Mouse (Mus musculus): ENCODE measurements around the gene Rnf126.

Gene Rnf126

GRCm38 (mm10) chr10:79766508-79767325 is at the start of gene Rnf126:
Gene Rnf126 (minus strand): TSS chr10:79766952.
- DNase-seq, result peak; percentile 98 to 99

GRCm38 (mm10) chr10:79815671-79816494 is 49.1 kb upstream of the Rnf126 start:
- DNase-seq, result no peak

GRCm38 (mm10) chr10:79814271-79814842 is 47.6 kb upstream of the Rnf126 start:
- no peak for DNase-seq

- peak; percentile 83 to 88 for DNase-seq
Observed at GRCm38 (mm10) chr10:79811736-79812637, 45.2 kb upstream of the Rnf126 start.

DNA sequence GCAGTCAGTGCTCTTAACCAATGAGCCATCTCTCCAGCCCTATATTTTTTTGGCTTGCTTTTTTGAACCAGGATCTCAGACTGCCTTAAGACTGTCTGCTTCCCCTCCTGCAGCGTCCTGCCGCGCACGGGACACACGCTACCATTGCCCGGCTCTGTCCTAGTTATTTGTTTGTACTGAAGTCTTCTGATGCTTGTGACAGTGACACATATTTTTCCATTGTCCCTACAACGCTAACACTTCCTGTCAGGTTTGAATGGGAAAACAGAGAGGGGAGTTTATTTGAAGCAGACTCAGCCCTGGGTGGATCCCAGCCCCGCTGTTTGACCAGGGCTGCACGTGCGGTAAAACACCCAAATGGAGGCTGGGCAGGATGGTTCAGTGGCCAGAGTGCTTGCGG is 42.0 kb upstream of the Rnf126 start:
- no peak for DNase-seq

DNA sequence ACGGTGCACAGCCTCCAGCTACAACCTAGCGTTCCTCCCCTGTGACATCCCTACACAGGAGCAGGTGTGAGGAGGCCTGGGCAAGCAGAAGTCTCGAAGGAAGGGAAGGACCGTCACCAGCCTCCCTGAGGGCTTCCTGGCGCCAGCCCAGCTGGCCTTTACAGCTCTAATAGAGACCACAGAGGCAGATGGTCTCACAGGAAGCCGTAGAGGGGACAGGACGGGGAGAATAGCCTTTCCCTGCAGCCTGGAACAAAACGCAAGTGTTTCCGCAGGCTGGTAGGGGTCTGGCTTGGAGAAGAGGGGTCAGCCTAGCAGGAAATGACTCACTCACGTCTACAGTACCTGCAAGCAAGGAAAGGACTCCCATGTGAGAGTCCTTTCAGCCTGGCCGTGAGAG is 41.1 kb upstream of the Rnf126 start:
- no peak for DNase-seq

GRCm38 (mm10) chr10:79806972-79807371 is 40.2 kb upstream of the Rnf126 start:
- no peak for DNase-seq

- DNase-seq, result no peak
Observed at GRCm38 (mm10) chr10:79806331-79806730, 39.6 kb upstream of the Rnf126 start.

DNA sequence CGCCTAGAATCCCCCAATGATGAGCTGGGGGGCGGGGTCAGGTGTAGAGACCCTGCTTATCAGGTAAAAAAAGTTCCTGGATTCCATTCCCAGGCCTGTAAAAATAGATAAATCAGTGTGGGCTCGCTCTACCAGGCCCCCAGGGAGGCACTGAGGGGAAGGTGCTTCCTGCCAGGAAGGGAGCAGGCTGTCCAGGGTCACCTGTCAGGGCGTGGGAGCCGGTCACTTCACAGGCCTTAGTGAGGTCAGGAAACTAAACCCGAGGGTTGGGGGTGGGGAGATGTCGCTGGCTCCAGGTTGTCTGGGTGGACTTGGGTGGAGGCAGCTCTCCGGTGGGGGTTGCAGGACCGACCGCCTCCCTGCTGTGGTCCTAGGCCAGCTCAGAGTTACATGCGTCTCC is 38.9 kb upstream of the Rnf126 start:
- DNase-seq, result no peak

DNA sequence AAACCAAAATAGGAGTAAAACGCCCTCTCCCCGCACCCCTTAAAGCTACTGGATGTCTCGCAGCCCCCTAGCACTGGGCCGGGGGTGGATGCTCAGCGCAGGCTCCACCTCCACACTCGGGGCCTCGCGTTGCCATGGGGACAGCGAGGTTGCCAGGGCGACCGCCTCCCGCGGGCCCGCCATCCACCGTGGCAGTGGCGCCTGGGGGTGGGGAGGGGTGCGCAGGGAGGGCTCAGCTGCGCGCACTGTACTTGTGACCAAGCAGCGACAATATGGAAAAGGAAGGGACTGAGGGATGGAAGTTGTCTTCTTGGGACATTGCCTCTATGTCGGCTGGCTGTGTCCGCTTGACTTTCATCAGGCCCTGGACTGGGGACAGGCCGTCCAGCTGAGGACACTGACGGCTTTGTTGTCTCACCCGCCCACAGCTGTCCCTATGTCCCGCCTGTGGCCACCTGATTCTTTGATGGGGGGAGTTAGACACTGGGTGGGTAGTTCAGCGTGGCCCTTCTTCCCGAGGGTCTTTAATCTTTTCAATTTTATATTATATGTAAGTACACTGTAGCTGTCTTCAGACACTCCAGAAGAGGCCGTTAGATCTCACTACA is 37.1 kb upstream of the Rnf126 start:
- no peak for DNase-seq

DNA sequence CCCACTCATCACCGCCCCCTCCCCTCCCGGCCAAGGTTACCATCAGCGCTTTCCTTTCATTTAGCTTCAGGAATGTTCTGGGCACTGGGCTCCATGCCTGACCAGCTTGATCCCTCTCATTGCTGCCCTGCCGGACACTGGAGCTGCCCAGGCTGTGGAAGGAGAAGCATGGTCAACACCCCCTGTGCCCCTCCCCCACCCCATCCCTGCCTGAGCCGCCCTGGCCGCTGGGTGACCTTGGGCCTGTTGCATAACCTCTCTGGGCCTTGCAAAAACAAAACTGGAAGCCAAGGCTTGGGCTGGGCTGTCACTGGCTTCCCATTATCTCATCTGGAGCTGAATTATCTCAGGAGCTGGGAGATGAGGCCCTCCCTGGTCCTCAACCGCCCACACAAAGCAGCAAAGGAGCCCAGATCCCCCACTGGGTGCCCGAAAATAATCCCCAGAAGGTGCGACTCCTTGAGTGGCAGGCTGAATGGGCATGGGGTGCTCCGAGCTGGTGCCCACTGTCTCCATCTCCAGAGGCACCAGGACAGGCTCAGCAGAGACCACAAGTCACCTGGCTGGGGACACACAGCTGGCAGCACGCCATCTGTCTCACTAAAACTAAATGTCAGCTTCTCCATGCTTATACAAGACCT is 35.7 kb upstream of the Rnf126 start:
- no peak for DNase-seq

DNA sequence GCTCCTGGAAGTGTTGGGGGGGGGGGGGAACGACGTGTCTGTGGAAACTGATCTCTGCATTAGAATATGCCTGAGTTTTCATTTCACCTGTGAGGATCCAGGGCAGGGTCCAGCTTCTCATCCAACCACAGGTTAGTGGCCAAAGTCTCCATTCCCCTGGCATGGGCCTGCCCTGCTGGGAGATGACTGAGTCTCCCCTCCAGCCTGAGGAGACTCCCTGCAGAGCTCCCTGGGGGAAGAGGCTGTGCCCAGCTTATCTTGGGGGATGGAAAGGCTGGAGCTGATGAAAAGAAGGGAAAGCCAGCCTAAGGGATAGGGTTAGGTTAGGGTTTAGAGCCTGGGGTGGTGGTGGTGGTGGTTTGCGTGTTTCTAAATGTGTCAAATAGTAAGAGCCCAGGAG is 35.1 kb upstream of the Rnf126 start:
- no peak for DNase-seq

DNA sequence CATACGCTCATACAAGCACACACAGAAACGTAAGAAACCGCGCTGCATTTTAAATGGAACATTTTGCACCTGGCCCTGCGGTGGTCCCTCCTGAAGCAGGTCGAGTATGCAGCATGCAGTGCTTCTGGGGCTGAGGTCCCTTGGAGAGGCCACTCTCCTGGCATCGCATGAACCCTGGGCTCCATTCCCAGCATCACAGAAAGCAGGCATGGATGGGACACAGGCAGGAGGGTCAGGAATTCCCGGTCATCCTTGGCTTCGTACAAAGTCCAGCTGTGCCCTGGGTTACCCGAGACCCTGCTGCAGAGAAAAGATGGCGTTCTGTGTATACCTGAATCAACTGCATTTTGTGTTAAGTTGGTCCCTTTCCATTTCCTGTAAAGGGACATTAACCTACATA is 33.8 kb upstream of the Rnf126 start:
- no peak for DNase-seq

DNA sequence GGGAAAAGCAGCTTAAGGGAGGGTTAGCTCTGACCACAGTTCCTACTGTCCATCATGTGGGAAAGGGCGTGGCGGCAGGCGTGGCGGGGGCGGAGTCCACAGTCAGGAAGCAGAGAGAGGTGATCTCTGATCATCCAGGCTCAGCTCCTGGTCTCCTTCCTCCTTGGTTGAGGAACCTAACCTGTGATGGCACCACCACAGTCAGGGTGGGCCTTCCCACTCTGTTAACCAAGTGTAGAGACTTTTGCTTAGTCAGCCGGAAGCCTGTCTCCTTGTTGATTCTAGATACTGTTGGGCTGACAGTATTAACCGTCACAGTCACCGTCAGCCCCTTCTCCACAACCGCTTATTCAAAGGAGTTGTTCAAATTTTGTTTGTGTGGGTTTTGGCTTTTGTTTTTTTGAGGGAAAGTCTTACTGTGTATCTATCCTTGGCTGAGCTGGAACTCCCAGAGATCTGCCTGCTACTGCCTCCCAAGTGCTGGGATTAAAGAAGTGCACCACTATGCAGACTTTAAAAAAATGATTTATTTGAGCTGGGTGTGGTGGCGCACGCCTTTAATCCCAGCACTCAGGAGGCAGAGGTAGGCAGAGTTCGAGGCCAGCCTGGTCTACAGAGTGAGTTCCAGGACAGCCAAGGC is 31.7 kb upstream of the Rnf126 start:
- peak in 1 of 2 experiments; percentile 37 for DNase-seq

GRCm38 (mm10) chr10:79797326-79797725 is 30.6 kb upstream of the Rnf126 start:
- peak; percentile 29 to 50 for DNase-seq

DNA sequence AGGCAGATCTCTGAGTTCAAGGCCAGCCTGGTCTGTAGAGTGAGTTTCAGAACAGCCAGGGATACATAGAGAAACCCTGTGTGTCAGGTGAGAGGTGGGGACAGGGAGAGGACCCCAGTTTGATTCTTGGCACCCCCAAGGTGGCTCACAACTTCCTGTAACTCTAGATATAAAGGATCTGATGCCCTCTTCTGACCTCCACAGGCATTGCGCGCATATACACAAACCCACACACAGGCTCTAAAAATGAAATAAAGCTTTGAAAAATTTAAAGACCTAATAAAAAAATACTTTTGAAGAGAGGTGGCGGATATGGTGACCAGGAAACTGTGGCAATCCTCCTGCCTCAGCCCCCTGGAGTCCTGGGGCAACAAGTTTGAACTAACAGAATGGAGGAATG is 29.2 kb upstream of the Rnf126 start:
- DNase-seq, result no peak

DNA sequence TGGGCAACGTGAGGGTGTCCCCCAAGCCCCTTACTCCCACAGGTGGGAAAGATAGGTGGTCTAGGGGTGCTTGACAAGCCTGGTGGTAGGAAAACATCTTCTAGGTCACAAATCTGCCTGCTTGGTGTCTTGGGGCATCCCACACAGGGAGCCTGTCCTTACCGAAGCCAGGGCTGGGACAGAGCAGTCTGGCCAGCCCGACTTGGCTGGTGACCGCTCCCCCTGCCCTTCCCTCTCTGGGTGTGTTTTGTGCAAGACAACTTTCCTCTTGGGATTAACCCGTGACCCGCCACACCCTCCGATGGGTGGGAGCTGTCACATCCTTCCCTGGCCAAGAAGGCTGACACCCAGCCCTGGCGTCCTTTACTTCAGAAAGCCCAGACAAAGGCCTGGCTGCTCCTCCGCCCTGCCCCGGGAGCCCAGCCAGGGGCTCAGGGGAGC is 27.8 kb upstream of the Rnf126 start:
- no peak for DNase-seq

GRCm38 (mm10) chr10:79793738-79794490 is 27.2 kb upstream of the Rnf126 start:
- no peak for DNase-seq

DNA sequence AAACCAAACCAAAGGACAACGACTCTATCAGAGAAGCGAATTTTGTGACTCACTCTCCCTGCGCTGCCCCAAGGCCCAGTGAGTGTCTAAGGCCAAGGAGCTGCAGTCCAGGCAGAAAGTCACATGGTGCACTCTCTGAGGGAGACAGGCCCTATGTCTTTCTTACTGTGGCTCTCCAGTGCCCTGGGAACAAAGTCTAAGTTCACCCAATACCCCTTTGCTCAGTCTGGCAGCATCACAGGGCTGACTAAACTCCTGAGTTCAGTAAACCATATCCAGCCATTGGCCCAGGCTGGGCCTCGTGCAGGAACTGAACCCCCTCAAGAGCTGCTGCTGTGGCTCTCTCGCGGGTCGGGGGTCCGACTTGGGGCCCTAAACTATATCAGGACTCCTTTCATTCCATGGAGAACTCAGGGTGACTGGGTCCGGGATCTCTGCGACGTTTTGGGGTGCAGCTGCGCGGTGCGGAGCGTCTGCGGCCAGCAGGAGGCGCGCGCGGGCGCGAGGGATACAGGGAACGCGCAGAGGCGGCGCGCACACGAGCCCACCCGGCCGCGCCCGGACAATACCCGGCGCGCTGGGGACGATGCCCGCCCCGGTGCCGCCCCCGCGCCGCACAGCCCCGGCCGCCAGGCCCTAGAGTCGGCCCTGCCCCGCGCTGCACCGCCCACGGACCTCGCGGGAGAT is 26.4 kb upstream of the Rnf126 start, which contains the start of gene Palm:
Gene Palm (plus strand): TSS at position 522 of the 687 bp plus-strand sequence.
- DNase-seq, result peak; percentile 80 to 83

Measured in thymus, postnatal 36 days (tissue).